Comparison of ENCODE assay signal across 12 mouse cellular contexts in the genomic region with DNA sequence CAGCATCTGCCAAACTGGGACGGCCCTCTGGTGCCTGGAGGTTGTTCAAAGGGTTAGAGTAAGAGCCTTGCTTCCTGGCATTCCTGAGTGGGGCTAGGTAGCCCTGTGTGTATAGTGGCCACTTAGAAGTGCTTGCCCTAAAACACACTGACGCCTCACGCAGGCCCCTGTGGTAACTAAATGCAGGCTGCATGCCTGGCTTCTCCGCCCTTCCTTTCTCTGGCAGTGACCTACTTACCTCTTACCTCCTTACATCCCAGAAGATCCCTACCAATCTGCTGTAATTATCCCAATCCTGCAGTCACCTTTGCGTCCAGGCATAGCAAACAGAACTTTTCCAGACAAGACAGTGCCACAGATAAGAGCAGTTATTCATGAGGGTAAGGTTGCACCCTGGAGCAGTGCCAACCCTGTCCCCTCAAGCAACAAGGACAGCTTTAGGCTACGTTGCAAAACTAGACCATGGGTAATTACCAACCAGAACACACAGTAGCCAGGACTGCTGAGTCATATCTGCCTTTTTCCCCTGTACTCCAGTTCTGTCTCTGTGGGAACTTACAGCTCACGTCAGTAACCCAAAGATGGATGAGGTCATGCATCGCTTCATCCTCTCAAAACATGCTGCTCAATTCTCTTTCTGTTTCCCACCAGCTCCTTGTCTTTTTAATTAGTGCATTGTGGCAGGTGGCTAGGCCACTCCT.
DNase-seq lines count a peak whose midpoint lies in the region; ATAC-seq and TF ChIP-seq lines count a peak whose summit lies in the region.
"Had no signal": no experiment of that assay in that cellular context is flagged by ENCODE, and none has a peak within 500 bp of the region (broad histone marks: within the 10 kb centered on the region; RNA-seq: fewer than 3 reads in every experiment).

No protein-coding gene starts in this region.

- no peak for TF ChIP-seq CTCF in heart, postnatal 0 days (IDR thresholded peaks at IDR 0.05; ENCODE audit: low read depth)
- no peak for TF ChIP-seq CTCF in Patski (IDR thresholded peaks at IDR 0.05)

- H3K9ac ChIP-seq in heart, postnatal 0 days (replicated peaks; ENCODE audit: low read depth, low read length), result no peak overlapping the region
- no peak overlapping the region for H3K9ac ChIP-seq in embryonic facial prominence, embryonic 14.5 days (ENCODE audit: low read depth, low read length)
- H3K9ac ChIP-seq in kidney, embryonic 15.5 days, result no peak overlapping the region
- H3K9ac ChIP-seq: limb, embryonic 12.5 days had no signal

- CTCF ChIA-PET in Patski (lab: Charles Lee), result no interaction called here

- intact Hi-C loops in heart, postnatal 36 days (cut with DNase I), result no loop called here

- no peaks in the 10 kb centered on the region for H3K36me3 ChIP-seq in heart, postnatal 0 days (replicated peaks; ENCODE audit: control insufficient read depth, insufficient read depth, low read length)
- no peaks in the 10 kb centered on the region for H3K36me3 ChIP-seq in embryonic facial prominence, embryonic 14.5 days (ENCODE audit: control insufficient read depth, insufficient read depth, low read length)
- no peaks in the 10 kb centered on the region for H3K36me3 ChIP-seq in kidney, embryonic 15.5 days
- H3K36me3 ChIP-seq: limb, embryonic 12.5 days had no signal

- in situ Hi-C loops in Patski (cut with MboI; ENCODE audit: low pct_unique_long_range_greater_than_20kb), result loop anchor here (5.0 kb wide), 1 partner anchor 55 kb away; no protein-coding TSS in a partner anchor

- H3K4me2 ChIP-seq in heart, postnatal 0 days (ENCODE audit: low read depth, low read length), result no peak overlapping the region
- H3K4me2 ChIP-seq in embryonic facial prominence, embryonic 14.5 days (ENCODE audit: low read depth, low read length), result no peak overlapping the region
- no peak overlapping the region for H3K4me2 ChIP-seq in kidney, embryonic 15.5 days
- H3K4me2 ChIP-seq: limb, embryonic 12.5 days had no signal

- 46% methylated on average over 8 of the region's 8 CpGs for WGBS in heart, postnatal 0 days
- 56% methylated on average over 8 of the region's 8 CpGs for WGBS in embryonic facial prominence, embryonic 14.5 days
- 54% methylated on average over 8 of the region's 8 CpGs for WGBS in kidney, embryonic 15.5 days

- no peak; the same call in 1 of the 2 replicates for ATAC-seq in heart, postnatal 0 days (ENCODE audit: insufficient read depth, low read depth)
- ATAC-seq in Patski, result peak; percentile 95
- ATAC-seq in embryonic facial prominence, embryonic 14.5 days (ENCODE audit: low read depth), result peak; percentile 50
- ATAC-seq in kidney, embryonic 15.5 days (replicated peaks; ENCODE audit: low FRiP score), result peak; percentile 72

- no peaks in the 10 kb centered on the region for H3K27me3 ChIP-seq in heart, postnatal 0 days (ENCODE audit: control insufficient read depth, insufficient read depth, low read length)
- no peaks in the 10 kb centered on the region for H3K27me3 ChIP-seq in Patski
- H3K27me3 ChIP-seq in embryonic facial prominence, embryonic 14.5 days (replicated peaks; ENCODE audit: control insufficient read depth, insufficient read depth, low read length), result no peaks in the 10 kb centered on the region
- H3K27me3 ChIP-seq in kidney, embryonic 15.5 days, result no peaks in the 10 kb centered on the region
- H3K27me3 ChIP-seq: limb, embryonic 12.5 days had no signal

- POLR2A ChIA-PET in Patski (lab: Charles Lee), result no interaction called here

- H3K4me1 ChIP-seq in heart, postnatal 0 days (ENCODE audit: control insufficient read depth, insufficient read depth), result no peaks in the 10 kb centered on the region
- peaks cover 18% of the 10 kb centered on the region for H3K4me1 ChIP-seq in embryonic facial prominence, embryonic 14.5 days (ENCODE audit: control insufficient read depth, insufficient read depth, low read length)
- peaks cover 24% of the 10 kb centered on the region for H3K4me1 ChIP-seq in kidney, embryonic 15.5 days

- DNase-seq in heart, postnatal 0 days (ENCODE audit: low spot score), result peak; percentile 36
- DNase-seq in heart, postnatal 36 days, result no peak
- DNase-seq in Patski (ENCODE audit: low read depth, low spot score), result peak; percentile 92
- DNase-seq in embryonic facial prominence, embryonic 14.5 days (ENCODE audit: low spot score), result peak; percentile 62
- DNase-seq in natural killer cell, adult 2 months (ENCODE audit: low spot score in 2 of 2), result no peak
- DNase-seq in right cerebral cortex, postnatal 14 days, result no peak
- no peak for DNase-seq in cerebellum, postnatal 36 days
- DNase-seq: cerebellum, adult 11 months; heart, adult 11 months had no signal

- H3K9me3 ChIP-seq in heart, postnatal 0 days (replicated peaks; ENCODE audit: control insufficient read depth, low read length), result peaks cover 3% of the 10 kb centered on the region; the same call in 1 of the 2 replicates
- H3K9me3 ChIP-seq in embryonic facial prominence, embryonic 14.5 days (ENCODE audit: control insufficient read depth, low read length), result no peaks in the 10 kb centered on the region
- H3K9me3 ChIP-seq in kidney, embryonic 15.5 days (replicated peaks), result no peaks in the 10 kb centered on the region
- H3K9me3 ChIP-seq: limb, embryonic 12.5 days had no signal

- no peak for TF ChIP-seq EP300 in heart, postnatal 0 days (IDR thresholded peaks at IDR 0.05; ENCODE audit: low read depth)

- no peak overlapping the region for H3K4me3 ChIP-seq in heart, postnatal 0 days (ENCODE audit: low read depth, low read length)
- no peak overlapping the region for H3K4me3 ChIP-seq in embryonic facial prominence, embryonic 14.5 days (ENCODE audit: low read depth, low read length)
- no peak overlapping the region for H3K4me3 ChIP-seq in kidney, embryonic 15.5 days (replicated peaks)
- H3K4me3 ChIP-seq: limb, embryonic 12.5 days; myocyte had no signal

- H3K27ac ChIP-seq in heart, postnatal 0 days (ENCODE audit: low read depth), result no peak overlapping the region
- H3K27ac ChIP-seq in embryonic facial prominence, embryonic 14.5 days (replicated peaks; ENCODE audit: low read depth, low read length), result no peak overlapping the region
- H3K27ac ChIP-seq in kidney, embryonic 15.5 days, result no peak overlapping the region
- H3K27ac ChIP-seq: limb, embryonic 12.5 days had no signal

Comparison
In these comparisons a context has a peak if more than half of its experiments do, and no peak if none do; other contexts are left out.
1. DNase-seq: peak in heart, postnatal 0 days (single experiment), Patski (single experiment) and embryonic facial prominence, embryonic 14.5 days (single experiment); none in heart, postnatal 36 days (0 of 2), natural killer cell, adult 2 months (0 of 2), right cerebral cortex, postnatal 14 days (single experiment) and cerebellum, postnatal 36 days (0 of 2).